Mouse (Mus musculus) A20 (cell line): ENCODE data around the gene Slco2a1.
A peak's percentile ranks its signal among the peaks of the same experiment; 100 is the strongest.

Experiments
- DNase-seq: peaks from one replicate; pipeline ENCODE4 v3.0.0-alpha.2; 2011; ENCODE audit warnings: low read depth, low spot score

Gene Slco2a1

DNA sequence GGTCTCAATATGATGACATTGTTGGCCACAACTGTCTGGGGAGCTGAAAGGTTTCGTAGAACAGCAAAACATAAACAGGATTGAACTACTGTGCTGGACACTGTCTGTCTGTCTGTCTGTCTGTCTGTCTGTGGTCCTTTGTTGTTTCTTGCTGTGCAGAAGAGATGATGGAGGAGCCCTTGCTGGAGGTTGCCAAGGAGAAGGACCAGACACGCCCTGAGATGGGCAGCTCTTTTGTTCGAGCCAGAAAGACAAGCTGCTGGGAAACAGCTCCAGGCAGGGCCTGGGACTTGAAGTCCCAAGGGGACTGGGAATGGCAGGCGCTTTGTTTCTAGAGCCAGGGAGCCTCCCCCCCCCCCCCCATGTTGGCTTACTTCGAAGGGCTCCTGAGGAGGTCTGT, 129.0 kb downstream of the Slco2a1 start:
- DNase-seq, result no peak

DNA sequence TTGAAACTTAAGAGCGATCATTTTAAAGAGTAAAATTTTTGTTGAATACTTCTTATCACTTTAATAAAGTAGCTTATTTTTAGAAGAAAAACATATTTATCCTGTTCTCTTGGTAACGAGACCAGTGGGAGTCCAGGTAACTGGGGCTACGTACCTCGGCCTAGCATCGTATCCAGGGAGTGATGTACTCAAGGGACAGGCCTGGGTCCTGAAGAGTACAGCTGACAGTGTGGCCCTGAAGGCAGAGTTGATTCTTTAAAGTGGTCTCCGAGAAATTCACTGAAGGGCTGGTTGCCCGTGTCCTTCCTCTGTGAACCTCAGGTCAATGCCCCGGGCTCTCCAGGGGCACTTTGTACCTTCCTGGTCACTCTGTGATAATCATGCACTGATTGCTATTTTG, 129.4 kb downstream of the Slco2a1 start:
- no peak for DNase-seq

DNA sequence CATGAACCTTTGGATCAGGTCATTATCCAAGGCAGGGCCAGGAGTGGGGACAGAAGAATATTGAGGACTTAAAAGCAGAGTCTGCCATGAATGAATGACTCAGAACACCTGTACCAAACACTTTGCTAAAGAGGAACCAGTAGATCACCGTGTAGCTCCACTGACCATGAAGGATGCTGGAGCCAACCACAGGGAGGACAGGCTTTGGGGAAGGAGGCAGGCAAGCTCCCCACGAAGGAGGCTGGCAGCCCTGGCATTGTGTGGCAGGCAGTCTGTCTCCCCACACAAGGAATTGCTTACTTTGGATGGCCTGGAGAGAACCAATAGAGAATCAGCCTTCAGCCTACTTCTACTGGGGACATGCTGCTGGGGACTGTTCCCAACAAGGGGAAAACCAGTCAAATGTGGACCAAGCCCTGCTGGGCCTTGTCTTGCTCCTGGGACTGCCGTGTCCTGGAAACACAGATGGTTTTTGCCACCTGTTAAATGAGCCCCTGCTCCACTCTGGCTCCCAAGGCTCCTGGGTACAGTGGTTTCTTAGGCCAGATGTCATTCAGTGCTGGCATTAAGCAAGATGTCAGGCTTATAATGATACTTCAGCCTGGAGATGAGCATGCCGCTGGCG, 130.3 kb downstream of the Slco2a1 start:
- no peak for DNase-seq

DNA sequence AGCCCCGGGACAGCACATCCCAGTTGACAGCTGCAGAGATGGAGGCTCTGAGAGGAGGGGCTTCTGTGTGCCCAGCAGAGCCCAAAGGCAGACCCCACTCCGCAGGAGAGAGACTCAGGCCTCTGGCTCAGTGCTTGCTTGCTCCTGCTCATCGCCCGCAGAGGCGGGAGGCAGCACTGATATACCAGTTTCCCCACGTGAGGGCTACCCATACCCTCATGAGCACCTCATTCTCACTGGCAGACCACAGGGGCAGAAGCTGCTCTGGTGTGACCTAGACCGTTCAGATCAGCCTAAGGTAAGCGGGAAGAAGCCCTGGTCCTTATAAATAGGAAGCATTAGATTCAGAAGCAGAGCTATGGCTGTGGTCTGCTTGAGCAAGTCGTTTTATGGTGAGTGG, 131.3 kb downstream of the Slco2a1 start:
- DNase-seq, result no peak

DNA sequence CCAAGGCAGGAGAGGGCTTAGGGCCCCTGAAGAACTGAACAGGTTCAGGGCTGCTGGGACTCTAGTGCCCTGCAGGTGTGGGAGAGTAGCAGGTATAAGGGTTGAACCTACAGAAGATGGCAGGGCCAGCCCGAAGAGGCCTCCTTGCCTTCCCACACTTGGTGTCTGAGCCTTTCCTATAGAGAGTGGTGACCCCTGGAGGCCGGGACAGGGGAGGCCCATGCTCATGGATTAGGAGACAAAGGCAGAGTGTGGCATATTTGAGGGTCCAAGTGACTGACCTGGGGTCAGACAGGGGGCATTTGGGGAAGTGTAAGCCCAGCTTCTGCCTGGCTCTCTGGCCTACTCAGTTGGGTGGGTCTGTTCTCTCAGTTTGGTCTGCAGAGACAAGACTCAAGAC, 131.7 kb downstream of the Slco2a1 start:
- no peak for DNase-seq

DNA sequence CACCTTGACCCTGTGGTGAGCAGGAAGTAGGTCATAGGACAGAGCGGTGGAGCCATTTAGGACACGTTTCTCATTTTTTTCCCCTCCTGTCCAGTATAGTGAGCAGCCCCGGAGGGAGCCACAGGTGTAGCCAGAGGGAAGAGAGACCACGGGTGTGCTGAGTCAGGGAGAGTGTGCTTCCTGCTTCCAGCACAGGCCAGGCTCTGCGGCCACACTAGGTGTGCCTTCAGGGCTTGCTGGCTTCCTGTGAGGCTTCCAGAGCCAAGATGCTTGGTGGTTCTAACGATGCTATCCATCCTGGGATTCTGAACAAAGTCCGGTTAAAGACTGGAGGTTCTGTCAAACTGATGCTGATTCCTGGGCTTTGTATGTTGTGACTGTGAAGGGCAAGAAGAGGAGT, 133.0 kb downstream of the Slco2a1 start:
- no peak for DNase-seq

DNA sequence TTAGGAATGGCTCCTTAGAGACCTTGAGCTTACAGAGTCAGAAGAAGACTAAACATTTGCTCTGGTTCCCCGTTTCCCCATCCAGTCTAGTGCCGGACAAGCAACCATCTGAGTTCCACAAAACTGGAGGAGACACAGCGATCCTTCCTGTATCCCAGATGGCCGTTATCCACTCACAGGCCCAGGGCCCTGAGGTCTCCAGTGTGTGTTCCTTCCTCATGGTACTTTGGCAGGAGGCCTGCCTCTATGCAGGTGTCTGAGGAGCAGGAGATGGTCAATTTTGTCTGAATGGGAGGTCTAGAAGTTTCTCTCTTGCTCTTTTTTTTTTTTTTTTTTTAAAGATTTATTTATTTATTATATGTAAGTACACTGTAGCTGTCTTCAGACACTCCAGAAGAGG, 136.2 kb downstream of the Slco2a1 start:
- DNase-seq, result no peak

DNA sequence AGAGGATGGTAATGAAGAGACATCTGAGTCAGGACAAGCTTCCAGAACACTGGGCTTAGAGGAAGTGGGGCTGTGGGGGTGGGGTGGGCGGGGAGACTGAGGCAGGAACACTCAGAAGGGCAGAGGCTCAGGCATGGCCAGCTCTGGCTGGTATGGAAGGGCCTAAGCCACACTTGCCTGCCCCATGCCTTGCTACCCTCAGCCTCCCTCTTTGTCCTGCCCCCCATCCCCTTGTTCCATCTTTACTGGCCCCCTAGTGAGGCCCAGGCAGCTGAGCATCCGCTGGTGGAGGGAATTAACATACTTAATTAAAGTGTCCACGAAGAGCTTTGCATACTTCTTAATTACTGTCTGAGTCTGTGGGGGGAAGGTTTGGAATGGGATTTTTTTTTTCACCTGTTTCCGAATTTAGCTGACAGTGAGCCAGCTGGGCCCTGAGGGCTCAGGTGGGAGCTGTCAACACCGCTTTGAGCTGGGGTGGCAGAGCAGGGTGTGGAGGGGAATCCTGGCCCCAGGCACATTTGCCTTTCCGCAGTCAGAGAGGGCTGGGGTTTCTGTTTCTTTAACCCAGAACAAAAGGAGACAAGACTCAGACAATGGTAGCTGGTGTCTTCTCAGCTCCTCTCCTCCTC, 145.1 kb downstream of the Slco2a1 start:
- DNase-seq, result no peak

DNA sequence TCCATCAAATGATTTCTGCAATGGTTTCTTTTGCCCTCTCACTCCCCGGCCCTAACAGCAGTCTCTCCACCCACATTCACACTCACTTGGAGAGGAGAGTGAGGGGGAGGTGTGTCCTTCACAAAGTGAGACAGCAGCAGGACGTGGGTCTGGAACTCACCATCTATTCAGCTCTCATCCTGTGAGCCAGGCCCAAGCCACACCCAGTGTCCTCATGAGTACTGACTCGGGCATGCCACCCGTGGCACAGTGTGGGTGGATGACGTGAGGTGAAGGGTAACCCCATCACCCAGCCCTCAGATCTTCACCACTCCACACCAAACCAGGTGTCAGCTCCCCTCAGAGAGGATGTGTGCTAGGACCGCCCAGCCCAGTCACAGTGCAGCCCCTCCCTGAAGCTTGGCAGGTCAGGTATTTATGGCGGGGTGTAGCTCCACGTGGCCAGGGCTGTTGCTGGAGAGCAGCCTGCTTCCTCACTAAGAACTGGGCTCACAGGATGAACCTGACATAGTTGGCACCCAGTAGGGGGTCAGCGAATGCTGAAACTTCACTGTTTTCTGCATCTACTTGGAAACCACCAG, 146.0 kb downstream of the Slco2a1 start:
- no peak for DNase-seq

DNA sequence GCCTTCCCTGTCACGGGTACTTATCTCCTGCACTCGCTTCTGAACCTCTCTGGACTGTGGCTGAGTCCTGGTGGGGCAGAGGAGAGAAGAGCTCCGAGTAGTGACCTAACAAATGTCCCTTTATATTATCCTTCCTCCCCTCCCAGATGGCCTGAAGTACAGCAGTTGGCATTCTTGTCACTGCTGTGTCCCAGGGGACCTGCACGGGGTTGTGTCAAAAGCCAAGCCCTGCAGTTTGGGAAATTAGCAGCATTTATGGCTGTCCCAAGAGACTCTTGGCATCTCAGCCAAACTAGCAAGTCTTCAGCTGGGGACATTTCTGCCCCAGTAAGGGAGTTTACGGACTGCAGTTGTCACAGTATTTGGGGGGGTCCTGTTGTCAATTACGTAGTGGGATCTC, 151.0 kb downstream of the Slco2a1 start:
- no peak for DNase-seq

DNA sequence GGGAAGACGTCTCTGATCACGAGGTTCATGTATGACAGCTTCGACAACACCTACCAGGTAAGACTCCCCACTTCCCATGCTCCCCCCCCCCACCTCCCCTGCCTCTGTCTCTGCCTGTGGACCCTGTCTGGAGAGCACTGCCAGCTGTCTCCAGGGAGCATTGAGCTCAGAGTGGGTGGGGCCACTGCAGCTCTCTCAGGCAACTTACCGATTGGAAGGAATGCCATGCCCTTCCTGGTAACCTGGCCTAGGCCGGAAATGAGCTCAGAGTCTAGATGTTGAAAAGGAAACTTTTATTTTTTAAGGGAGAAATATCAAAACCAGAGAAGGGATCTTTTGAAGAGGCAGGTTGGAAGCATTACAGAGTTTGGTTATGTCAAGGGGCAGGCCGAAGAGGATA, 151.9 kb downstream of the Slco2a1 start:
- no peak for DNase-seq

DNA sequence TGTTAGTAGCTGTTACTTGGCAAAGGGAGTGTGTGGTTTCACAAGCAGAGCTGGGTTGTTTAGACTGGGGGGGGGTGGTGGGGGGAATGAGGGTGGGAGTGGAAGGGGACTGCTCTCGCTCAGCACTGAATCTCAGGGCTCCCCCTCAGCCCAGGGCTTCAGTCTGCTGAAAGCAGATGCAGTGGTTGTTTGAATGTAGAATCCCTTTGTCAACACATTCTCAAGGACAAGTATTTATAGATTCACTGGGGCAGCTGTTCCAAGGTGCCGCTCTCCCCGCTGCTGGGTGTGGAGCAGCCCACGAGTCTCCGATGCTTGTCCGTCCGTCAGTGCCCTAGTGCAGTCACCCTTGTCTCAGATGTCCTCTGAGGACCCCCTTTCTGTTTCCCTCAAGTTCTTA, 152.8 kb downstream of the Slco2a1 start:
- no peak for DNase-seq

DNA sequence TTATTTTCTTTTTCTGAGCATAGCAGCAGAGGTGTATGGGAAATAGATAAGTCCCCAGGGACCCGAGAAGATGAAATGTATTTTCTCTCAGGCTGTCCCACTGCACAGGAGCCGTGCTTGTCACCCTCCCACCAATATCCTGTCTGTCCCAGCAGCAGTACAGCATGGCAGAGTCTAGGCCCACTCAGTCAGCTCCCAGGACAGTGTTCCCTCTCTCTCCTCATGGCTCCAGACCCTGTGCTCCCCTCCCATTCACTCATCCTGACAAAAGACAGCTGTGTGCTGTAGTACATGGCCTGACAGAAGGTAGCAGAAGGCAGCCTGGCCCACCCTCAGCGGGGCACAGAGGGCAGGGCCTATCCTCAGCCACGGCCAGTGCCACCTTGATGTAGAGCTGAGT, 155.4 kb downstream of the Slco2a1 start:
- peak; percentile 47 for DNase-seq

DNA sequence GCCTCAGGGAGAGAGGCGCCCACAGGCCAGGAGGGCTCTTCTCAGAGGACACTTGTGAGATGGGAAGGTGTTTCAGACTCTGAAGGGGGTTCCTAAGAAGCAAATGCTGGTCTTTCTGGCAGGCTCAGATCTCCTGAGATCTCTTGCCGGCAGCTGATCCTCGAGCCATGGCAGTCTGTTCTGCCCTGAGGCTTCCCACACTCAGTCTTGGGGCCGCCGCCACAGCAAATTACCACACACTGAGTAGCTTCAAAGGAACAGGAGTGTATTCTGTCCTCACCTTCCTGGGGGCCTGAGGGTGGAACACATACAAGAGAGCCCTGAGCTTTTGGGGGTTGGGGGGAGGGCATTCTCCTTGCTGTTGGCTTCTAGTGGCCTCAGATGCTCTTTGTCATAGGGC, 156.8 kb downstream of the Slco2a1 start:
- no peak for DNase-seq
